Mouse (Mus musculus) T-cell, adult 66 days (primary cell): ENCODE data around the gene Btbd35f25. TPM values are rescaled to one million over a fixed set of nuclear protein-coding genes. Genes with fewer than 3 reads are reported as not detected.

ENCODE experiments used
- total RNA-seq, 2 experiments: library from RNA; stranded (reverse); gene quantifications; 3 replicates in 1 of 2; 4 replicates in 1 of 2; pipeline ENCODE4 v1.2.4; 2023

The Btbd35f25 gene
- not detected for total RNA-seq

GRCm38 (mm10) chrX:31717056-31717455 is at the start of gene Btbd35f25:
Gene Btbd35f25, minus strand, starts transcription at chrX:31717156.

Other genes with a start within 250 kb of the Btbd35f25 start
- gene Gm21883, start 142.9 kb downstream of the Btbd35f25 start, total RNA-seq: not detected
- gene Spin2e, start 98.2 kb downstream of the Btbd35f25 start, total RNA-seq: not detected
- gene Gm21637, start 244.9 kb upstream of the Btbd35f25 start, total RNA-seq: not detected